Comparison of ENCODE assay signal across 8 mouse cellular contexts in genomic region chr5:29435491-29435890, GRCm38 (mm10). TPM values are rescaled to one million over a fixed set of nuclear protein-coding genes. Genes with fewer than 3 reads are reported as not detected.
DNase-seq lines count a peak whose midpoint lies in the region; ATAC-seq and TF ChIP-seq lines count a peak whose summit lies in the region.

No protein-coding gene starts in this region.

- H3K9me3 ChIP-seq in lung, embryonic 14.5 days (ENCODE audit: low read depth, low read length), result no peaks in the 10 kb centered on the region
- no peaks in the 10 kb centered on the region for H3K9me3 ChIP-seq in embryonic facial prominence, embryonic 13.5 days
- H3K9me3 ChIP-seq in limb, embryonic 11.5 days (ENCODE audit: control insufficient read depth, low read length), result no peaks in the 10 kb centered on the region

- WGBS in lung, embryonic 14.5 days, result 39% methylated on average over 8 of the region's 8 CpGs
- 42% methylated on average over 8 of the region's 8 CpGs for WGBS in embryonic facial prominence, embryonic 13.5 days
- 45% methylated on average over 8 of the region's 8 CpGs for WGBS in limb, embryonic 11.5 days
- WGBS in olfactory bulb, adult 2 months, result 49% methylated on average over 8 of the region's 8 CpGs

- TF ChIP-seq CTCF in lung, embryonic 14.5 days (IDR thresholded peaks at IDR 0.05; ENCODE audit: low read depth), result no peak
- TF ChIP-seq CTCF in olfactory bulb, adult 2 months (IDR thresholded peaks at IDR 0.05; ENCODE audit: insufficient read depth, low read depth, low read length), result no peak

- DNase-seq in lung, embryonic 14.5 days, result no peak
- no peak for DNase-seq in lung, postnatal 25 days (ENCODE audit: low spot score)
- no peak for DNase-seq in limb, embryonic 11.5 days (ENCODE audit: low spot score)
- DNase-seq in frontal cortex, postnatal 10 days (ENCODE audit: low spot score in 2 of 2), result no peak
- no peak for DNase-seq in urinary bladder, postnatal 25 days (ENCODE audit: low spot score)
- no peak for DNase-seq in kidney, postnatal 25 days

- peaks cover 8% of the 10 kb centered on the region for H3K4me1 ChIP-seq in lung, embryonic 14.5 days (ENCODE audit: insufficient read depth)
- H3K4me1 ChIP-seq in embryonic facial prominence, embryonic 13.5 days, result peaks cover 21% of the 10 kb centered on the region
- H3K4me1 ChIP-seq in limb, embryonic 11.5 days (ENCODE audit: control insufficient read depth, insufficient read depth, low read length), result peaks cover 5% of the 10 kb centered on the region
- peaks cover 14% of the 10 kb centered on the region for H3K4me1 ChIP-seq in olfactory bulb, adult 2 months (ENCODE audit: control insufficient read depth, insufficient read depth, low read length)

- no peak for TF ChIP-seq POLR2A in olfactory bulb, adult 2 months (IDR thresholded peaks at IDR 0.05; ENCODE audit: insufficient read depth, low read depth, low read length)

- no peak for ATAC-seq in lung, embryonic 14.5 days (ENCODE audit: insufficient read depth)
- no peak for ATAC-seq in embryonic facial prominence, embryonic 13.5 days (ENCODE audit: insufficient number of reproducible peaks, insufficient read depth, low FRiP score, low TSS enrichment, low read depth)
- ATAC-seq in limb, embryonic 11.5 days (ENCODE audit: insufficient number of reproducible peaks, low FRiP score, low TSS enrichment, low read depth), result no peak

- H3K27me3 ChIP-seq in lung, embryonic 14.5 days (ENCODE audit: insufficient read depth, low read length), result no peaks in the 10 kb centered on the region
- peaks cover 21% of the 10 kb centered on the region for H3K27me3 ChIP-seq in embryonic facial prominence, embryonic 13.5 days
- H3K27me3 ChIP-seq in limb, embryonic 11.5 days (ENCODE audit: control insufficient read depth, insufficient read depth, low read length), result no peaks in the 10 kb centered on the region

- H3K4me2 ChIP-seq in lung, embryonic 14.5 days, result peak overlapping the region; percentile 78
- H3K4me2 ChIP-seq in embryonic facial prominence, embryonic 13.5 days, result peak overlapping the region; percentile 96
- peak overlapping the region; percentile 93 for H3K4me2 ChIP-seq in limb, embryonic 11.5 days (ENCODE audit: low read depth, severe bottlenecking)

- H3K9ac ChIP-seq in lung, embryonic 14.5 days, result peak overlapping the region; percentile 74
- H3K9ac ChIP-seq in embryonic facial prominence, embryonic 13.5 days, result peak overlapping the region; percentile 93
- peak overlapping the region; percentile 73 for H3K9ac ChIP-seq in limb, embryonic 11.5 days (ENCODE audit: low read length)

- H3K36me3 ChIP-seq in lung, embryonic 14.5 days (ENCODE audit: insufficient read depth), result peaks cover 45% of the 10 kb centered on the region
- peaks cover 34% of the 10 kb centered on the region for H3K36me3 ChIP-seq in embryonic facial prominence, embryonic 13.5 days
- H3K36me3 ChIP-seq in limb, embryonic 11.5 days (ENCODE audit: control insufficient read depth, insufficient read depth, low read length), result no peaks in the 10 kb centered on the region

- no peak overlapping the region for H3K27ac ChIP-seq in lung, embryonic 14.5 days (ENCODE audit: low read depth)
- H3K27ac ChIP-seq in embryonic facial prominence, embryonic 13.5 days, result no peak overlapping the region
- no peak overlapping the region for H3K27ac ChIP-seq in limb, embryonic 11.5 days (replicated peaks; ENCODE audit: low read depth, low read length)
- H3K27ac ChIP-seq in olfactory bulb, adult 2 months (ENCODE audit: insufficient read depth, low read depth, low read length), result no peak overlapping the region

- H3K4me3 ChIP-seq in lung, embryonic 14.5 days (ENCODE audit: low read depth, low read length), result peak overlapping the region; percentile 94
- H3K4me3 ChIP-seq in embryonic facial prominence, embryonic 13.5 days, result peak overlapping the region; percentile 93
- peak overlapping the region; percentile 98 for H3K4me3 ChIP-seq in limb, embryonic 11.5 days (ENCODE audit: low read depth, low read length)
- peak overlapping the region; percentile 97 for H3K4me3 ChIP-seq in olfactory bulb, adult 2 months (ENCODE audit: insufficient read depth, low read depth, low read length)

RNA-seq across cellular contexts. Expression of gene Nom1, which starts 1.0 kb away (rescaled TPM):
- 21.2 and 26.8 TPM in 2 replicates for polyA plus RNA-seq in lung, embryonic 14.5 days (2014; fragmentation: Nextera tagmentation; extraction: Ambion mirVana)
- polyA plus RNA-seq in embryonic facial prominence, embryonic 13.5 days (2015; fragmentation: Nextera tagmentation; extraction: Ambion mirVana), result 27.9 and 28.0 TPM in 2 replicates
- 24.4 and 34.5 TPM in 2 replicates for polyA plus RNA-seq in limb, embryonic 11.5 days (2014; fragmentation: Nextera tagmentation; extraction: Ambion mirVana)
- not detected in 2 replicates for polyA plus RNA-seq in olfactory bulb, adult 2 months (2012; ENCODE audit: insufficient read depth, insufficient read length, low replicate concordance, missing spikeins)

RNA-seq across cellular contexts. Expression of gene Mnx1, which starts 42.8 kb away (rescaled TPM):
- not detected in 2 replicates for polyA plus RNA-seq in lung, embryonic 14.5 days (2014; fragmentation: Nextera tagmentation; extraction: Ambion mirVana)
- polyA plus RNA-seq in embryonic facial prominence, embryonic 13.5 days (2015; fragmentation: Nextera tagmentation; extraction: Ambion mirVana), result not detected in 2 replicates
- polyA plus RNA-seq in limb, embryonic 11.5 days (2014; fragmentation: Nextera tagmentation; extraction: Ambion mirVana), result 1.2 and 1.3 TPM in 2 replicates
- not detected in 2 replicates for polyA plus RNA-seq in olfactory bulb, adult 2 months (2012; ENCODE audit: insufficient read depth, insufficient read length, low replicate concordance, missing spikeins)

RNA-seq across cellular contexts. Expression of gene Lmbr1, which starts 57.3 kb away (rescaled TPM):
- polyA plus RNA-seq in lung, embryonic 14.5 days (2014; fragmentation: Nextera tagmentation; extraction: Ambion mirVana), result 11.8 and 12.8 TPM in 2 replicates
- 9.0 and 13.1 TPM in 2 replicates for polyA plus RNA-seq in embryonic facial prominence, embryonic 13.5 days (2015; fragmentation: Nextera tagmentation; extraction: Ambion mirVana)
- 7.0 and 9.2 TPM in 2 replicates for polyA plus RNA-seq in limb, embryonic 11.5 days (2014; fragmentation: Nextera tagmentation; extraction: Ambion mirVana)
- polyA plus RNA-seq in olfactory bulb, adult 2 months (2012; ENCODE audit: insufficient read depth, insufficient read length, low replicate concordance, missing spikeins), result not detected in 2 replicates

Comparison
In these comparisons a context has a peak if more than half of its experiments do, and no peak if none do; other contexts are left out.
1. RNA of gene Nom1, which starts 1.0 kb away (polyA plus RNA-seq): 27.9 to 28.0 TPM in embryonic facial prominence, embryonic 13.5 days, 24.4 to 34.5 TPM in limb, embryonic 11.5 days and 21.2 to 26.8 TPM in lung, embryonic 14.5 days; not detected in olfactory bulb, adult 2 months; every median in the first group is over 10 times any median in the second.
2. Peak in every context shown above with its lines, with median percentiles within 50 percentile points of each other: H3K4me2 ChIP-seq, H3K4me3 ChIP-seq and H3K9ac ChIP-seq.